Mouse (Mus musculus) c-Kit-positive CD71-positive TER-119-positive erythroid progenitor cells, embryonic 14.5 days (primary cell): ENCODE measurements around the gene Olfr1392.

ENCODE experiments used
- DNase-seq: peaks from one replicate; pipeline ENCODE4 v3.0.0-alpha.2; 2013; ENCODE audit warnings: low spot score

The Olfr1392 gene

DNA sequence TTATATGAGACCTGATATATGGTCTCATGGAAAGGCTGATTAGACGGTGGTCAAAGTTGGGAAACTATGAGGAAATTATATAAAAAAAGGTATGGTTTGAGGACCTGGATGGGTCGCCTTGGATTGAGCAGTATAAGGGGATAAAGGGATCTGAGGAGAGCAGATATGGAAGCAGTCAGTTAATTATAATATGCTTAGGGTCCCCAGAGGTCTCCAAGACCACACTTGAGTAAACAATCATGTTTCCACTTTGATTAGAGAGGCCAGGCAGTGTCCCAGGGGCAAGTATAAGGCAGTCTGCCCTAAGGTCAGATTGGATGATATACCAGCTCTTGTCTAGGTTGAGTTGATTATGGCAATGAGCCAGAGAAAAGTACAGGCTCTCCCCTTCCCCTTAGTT lies 37.4 kb downstream of the Olfr1392 start, which contains the start of gene Olfr1391:
TSS of gene Olfr1391 (plus strand) at position 301 of the 400 bp plus-strand sequence.
- no peak for DNase-seq

GRCm38 (mm10) chr11:49326726-49327125 lies 41.6 kb downstream of the Olfr1392 start:
- DNase-seq = no peak

- DNase-seq = no peak
Observed at GRCm38 (mm10) chr11:49329686-49330085, 44.6 kb downstream of the Olfr1392 start.

GRCm38 (mm10) chr11:49334888-49335287 lies 49.8 kb downstream of the Olfr1392 start, which contains the start of gene Olfr1390:
TSS of gene Olfr1390 (plus strand) at chr11:49335188.
- no peak for DNase-seq

GRCm38 (mm10) chr11:49337150-49337832 lies 52.2 kb downstream of the Olfr1392 start:
- no peak for DNase-seq
